Comparison of ENCODE assay signal across 20 mouse cellular contexts in genomic region chr17:94012386-94012785, GRCm38 (mm10).
"Had no signal": no experiment of that assay in that cellular context is flagged by ENCODE, and none has a peak within 500 bp of the region (broad histone marks: within the 10 kb centered on the region; RNA-seq: fewer than 3 reads in every experiment).

No protein-coding gene starts in this region.

- H3K4me3 ChIP-seq: liver, embryonic 15.5 days; lung, embryonic 15.5 days; megakaryocyte, embryonic 14.5 days; neural tube, embryonic 12.5 days; stomach, embryonic 15.5 days had no signal

- H3K27me3 ChIP-seq: liver, embryonic 15.5 days; lung, embryonic 15.5 days; megakaryocyte, embryonic 14.5 days; neural tube, embryonic 12.5 days; stomach, embryonic 15.5 days had no signal

- ATAC-seq: liver, postnatal 0 days; lung, postnatal 0 days; midbrain, embryonic 16.5 days had no signal

- DNase-seq: liver, postnatal 0 days; lung, adult 2 months; lung, postnatal 14 days; lung, postnatal 36 days; midbrain, embryonic 14.5 days; retina, postnatal 1 day; right cerebral cortex, adult 18-20 months; right cerebral cortex, postnatal 25 days; right cerebral cortex, postnatal 4 days; thymus, adult 2 months; thymus, postnatal 25 days; thymus, postnatal 4 days had no signal

- H3K36me3 ChIP-seq: liver, embryonic 15.5 days; lung, embryonic 15.5 days; neural tube, embryonic 12.5 days; stomach, embryonic 15.5 days had no signal

- H3K4me2 ChIP-seq: liver, embryonic 15.5 days; lung, embryonic 15.5 days; midbrain, embryonic 11.5 days; neural tube, embryonic 12.5 days; stomach, embryonic 15.5 days had no signal
